ENCODE assay signal across 7 mouse cellular contexts in genomic region chr4:155943534-155944249, GRCm38 (mm10). TPM values are rescaled to one million over a fixed set of nuclear protein-coding genes. Genes with fewer than 3 reads are reported as not detected.
DNase-seq lines count a peak whose midpoint lies in the region; ATAC-seq and TF ChIP-seq lines count a peak whose summit lies in the region.

Gene Ube2j2 (plus strand): TSS chr4:155943831.

- peaks cover 19% of the 10 kb centered on the region for H3K4me1 ChIP-seq in embryonic facial prominence, embryonic 10.5 days
- peaks cover 7% of the 10 kb centered on the region for H3K4me1 ChIP-seq in intestine, postnatal 0 days (replicated peaks; ENCODE audit: control insufficient read depth, insufficient read depth, low read length)
- peaks cover 21% of the 10 kb centered on the region for H3K4me1 ChIP-seq in midbrain, embryonic 12.5 days
- H3K4me1 ChIP-seq in small intestine, adult 2 months (ENCODE audit: control insufficient read depth, insufficient read depth, insufficient read length, low read length): peaks cover 18% of the 10 kb centered on the region

- peak within 1 kb of the TSS; percentile 84 for H3K4me2 ChIP-seq in intestine, postnatal 0 days (replicated peaks; ENCODE audit: low read depth)
- H3K4me2 ChIP-seq in midbrain, embryonic 12.5 days (replicated peaks): peak within 1 kb of the TSS; percentile 90

- TF ChIP-seq POLR2A in small intestine, adult 2 months (IDR thresholded peaks at IDR 0.05; ENCODE audit: low read depth, low read length): peak; percentile 68

- H3K4me3 ChIP-seq in embryonic facial prominence, embryonic 10.5 days: peak within 1 kb of the TSS; percentile 99
- H3K4me3 ChIP-seq in intestine, postnatal 0 days (ENCODE audit: low read depth, low read length): peak within 1 kb of the TSS; percentile 99
- H3K4me3 ChIP-seq in midbrain, embryonic 12.5 days: peak within 1 kb of the TSS; percentile 99
- H3K4me3 ChIP-seq in small intestine, adult 2 months (ENCODE audit: low read depth, low read length): peak within 1 kb of the TSS; percentile 92

- H3K27ac ChIP-seq in embryonic facial prominence, embryonic 10.5 days (replicated peaks): peak within 1 kb of the TSS; percentile 92
- peak within 1 kb of the TSS; percentile 95 for H3K27ac ChIP-seq in intestine, postnatal 0 days (ENCODE audit: low read depth, low read length)
- peak within 1 kb of the TSS; percentile 80 for H3K27ac ChIP-seq in midbrain, embryonic 12.5 days (replicated peaks)
- H3K27ac ChIP-seq in small intestine, adult 2 months (ENCODE audit: insufficient read depth, low read depth, low read length): peak within 1 kb of the TSS; percentile 90

- intact Hi-C loops in left cerebral cortex, postnatal 4 days (cut with DNase I): no loop called here

- under 1% methylated on average over 85 of the region's 85 CpGs for WGBS in embryonic facial prominence, embryonic 10.5 days
- WGBS in intestine, postnatal 0 days: under 1% methylated on average over 79 of the region's 85 CpGs
- under 1% methylated on average over 76 of the region's 85 CpGs for WGBS in midbrain, embryonic 12.5 days
- WGBS in small intestine, adult 2 months: under 1% methylated on average over 76 of the region's 85 CpGs

- H3K9me3 ChIP-seq in embryonic facial prominence, embryonic 10.5 days: no peaks in the 10 kb centered on the region
- H3K9me3 ChIP-seq in intestine, postnatal 0 days (ENCODE audit: control insufficient read depth): no peaks in the 10 kb centered on the region
- no peaks in the 10 kb centered on the region for H3K9me3 ChIP-seq in midbrain, embryonic 12.5 days

- peak; percentile 94 for ATAC-seq in intestine, postnatal 0 days
- ATAC-seq in midbrain, embryonic 12.5 days (ENCODE audit: low FRiP score, low read depth): peak; percentile 99

- peak within 1 kb of the TSS; percentile 92 for H3K9ac ChIP-seq in intestine, postnatal 0 days (ENCODE audit: low read depth, low read length)
- H3K9ac ChIP-seq in midbrain, embryonic 12.5 days (replicated peaks): peak within 1 kb of the TSS; percentile 90

- peak; percentile 98 for DNase-seq in adrenal gland, postnatal 10 days
- peak; percentile 98 for DNase-seq in embryonic facial prominence, embryonic 10.5 days (ENCODE audit: low spot score)
- no peak for DNase-seq in gonadal fat pad, adult 2 months (ENCODE audit: low read depth)
- DNase-seq in left cerebral cortex, postnatal 4 days: peak; percentile 95

- peaks cover 30% of the 10 kb centered on the region for H3K36me3 ChIP-seq in embryonic facial prominence, embryonic 10.5 days (replicated peaks)
- peaks cover 21% of the 10 kb centered on the region; the same call in 1 of the 2 replicates for H3K36me3 ChIP-seq in intestine, postnatal 0 days (ENCODE audit: control insufficient read depth, insufficient read depth)
- H3K36me3 ChIP-seq in midbrain, embryonic 12.5 days: peaks cover 24% of the 10 kb centered on the region
- H3K36me3 ChIP-seq in small intestine, adult 2 months (ENCODE audit: control insufficient read depth, insufficient read depth, low read length): peaks cover 11% of the 10 kb centered on the region; the same call in 1 of the 2 replicates

- TF ChIP-seq CTCF in intestine, postnatal 0 days (IDR thresholded peaks at IDR 0.05; ENCODE audit: low read depth): no peak; the same call in 1 of the 2 replicates
- TF ChIP-seq CTCF in small intestine, adult 2 months (IDR thresholded peaks at IDR 0.05; ENCODE audit: extremely low read depth, insufficient read length, insufficient replicate concordance, low read depth, low read length): no peak

- H3K27me3 ChIP-seq in embryonic facial prominence, embryonic 10.5 days (replicated peaks; ENCODE audit: low read depth, poor library complexity, severe bottlenecking): no peaks in the 10 kb centered on the region
- no peaks in the 10 kb centered on the region for H3K27me3 ChIP-seq in intestine, postnatal 0 days (replicated peaks; ENCODE audit: control insufficient read depth, insufficient read depth, low read length)
- 0 out of 2 replicates have a peak, but pooled peaks cover 6% of the 10 kb centered on the region for H3K27me3 ChIP-seq in midbrain, embryonic 12.5 days
- no peaks in the 10 kb centered on the region for H3K27me3 ChIP-seq in small intestine, adult 2 months (ENCODE audit: control insufficient read depth, insufficient read depth, low read length)

RNA-seq across cellular contexts. Expression of gene Ube2j2, which starts in this region (rescaled TPM):
- 10 to 100 TPM; 72.3 to 73.4 TPM for total RNA-seq in adrenal gland, postnatal 10 days (2021)
- polyA plus RNA-seq in embryonic facial prominence, embryonic 10.5 days (2016; fragmentation: Nextera tagmentation; extraction: Ambion mirVana): 146 and 151 TPM in 2 replicates
- polyA plus RNA-seq in gonadal fat pad, adult 2 months (2012; rRNA removed): 47.7 and 53.3 TPM in 2 replicates
- 101 and 104 TPM in 2 replicates for polyA plus RNA-seq in intestine, postnatal 0 days (2015; fragmentation: Nextera tagmentation; extraction: Ambion mirVana)
- total RNA-seq in left cerebral cortex, postnatal 4 days (2021): 100 to 1,000 TPM in 1 of 2 experiments, 10 to 100 TPM in 1; 96.0 to 101 TPM
- polyA plus RNA-seq in midbrain, embryonic 12.5 days (2016; fragmentation: Nextera tagmentation; extraction: Ambion mirVana): 159 and 161 TPM in 2 replicates
- polyA plus RNA-seq in small intestine, adult 2 months (2012; rRNA removed): 73.5 and 206 TPM in 2 replicates
